Mouse (Mus musculus) spleen, postnatal 4 days (tissue): ENCODE data around the gene Ccl22.

Experiments
- DNase-seq, 2 experiments: peaks; one replicate each; pipeline ENCODE4 v3.0.0; 2022; ENCODE audit warnings: low spot score in 2 of 2

Ccl22 gene

GRCm38 (mm10) chr8:94734735-94735350, 10.5 kb upstream of the Ccl22 start:
- DNase-seq = peak in 1 of 2 experiments; percentile 68

DNA sequence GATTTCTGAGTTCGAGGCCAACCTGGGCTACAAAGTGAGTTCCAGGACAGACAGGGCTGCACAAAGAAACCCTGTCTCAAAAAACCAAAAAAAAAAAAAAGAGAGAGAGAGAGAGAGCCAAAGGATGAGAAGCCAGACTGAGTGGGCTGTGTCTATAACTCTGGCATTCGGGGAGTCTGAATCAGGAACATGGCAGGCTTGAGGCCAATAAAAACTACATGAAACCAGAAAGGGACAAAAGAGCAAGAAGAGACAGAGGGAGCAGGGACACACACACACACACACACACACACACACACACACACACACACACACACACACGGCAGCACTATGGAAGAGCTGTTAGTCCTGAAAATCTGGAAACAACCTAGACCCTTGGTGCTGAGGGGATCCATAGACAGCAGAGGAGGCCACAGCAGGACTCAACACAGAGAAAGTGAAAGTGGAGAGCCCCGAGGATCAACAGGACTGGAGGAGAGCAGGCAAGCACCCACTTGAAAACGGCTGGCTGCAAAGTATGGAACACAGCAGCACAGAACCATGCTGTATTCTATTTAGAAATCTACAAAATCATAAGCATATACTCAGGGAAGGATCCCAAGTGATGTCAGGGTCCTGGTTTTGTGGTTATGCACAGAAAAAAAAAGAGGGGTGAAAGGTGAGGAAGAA, 9.8 kb upstream of the Ccl22 start:
- DNase-seq = peak; percentile 33 to 68

DNA sequence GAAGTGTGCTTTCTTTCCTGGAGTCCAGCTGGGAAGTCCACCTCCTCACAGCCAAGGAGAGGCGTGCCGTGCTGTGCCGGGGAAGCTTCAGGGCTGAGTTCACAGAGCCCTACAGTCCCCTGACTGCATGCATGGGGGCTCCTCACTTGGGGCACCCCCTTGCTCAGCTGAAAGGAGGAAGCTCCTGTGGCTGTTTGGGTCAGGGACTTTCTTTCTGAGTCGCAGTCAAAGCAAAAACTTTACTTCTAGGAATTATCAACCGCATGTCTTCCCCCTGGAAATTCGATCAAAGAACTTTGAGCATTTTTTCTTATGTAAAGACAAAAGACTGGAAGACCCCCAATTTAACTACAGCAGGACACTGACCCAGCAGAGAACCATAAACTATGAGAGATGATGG, 5.6 kb upstream of the Ccl22 start:
- DNase-seq = no peak

DNA sequence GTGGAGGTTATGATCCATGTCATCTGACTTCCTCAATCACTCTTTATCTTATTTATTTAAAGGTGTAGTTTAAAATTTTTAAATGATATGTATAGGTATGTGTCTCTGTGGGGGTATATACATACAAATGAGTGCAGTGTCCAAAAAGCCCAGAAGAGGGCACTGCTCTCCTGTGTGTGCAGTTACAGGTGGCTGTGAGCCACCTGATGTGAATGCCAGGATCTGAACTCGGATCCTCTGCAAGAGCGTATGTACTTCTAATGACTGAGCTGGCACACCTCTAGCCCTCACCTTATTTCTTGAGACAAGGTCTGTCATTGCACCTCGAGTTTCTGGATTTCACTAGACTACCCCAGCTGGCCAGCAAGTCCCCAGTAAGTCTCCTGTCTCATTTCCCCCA, 4.8 kb upstream of the Ccl22 start:
- DNase-seq = no peak

DNA sequence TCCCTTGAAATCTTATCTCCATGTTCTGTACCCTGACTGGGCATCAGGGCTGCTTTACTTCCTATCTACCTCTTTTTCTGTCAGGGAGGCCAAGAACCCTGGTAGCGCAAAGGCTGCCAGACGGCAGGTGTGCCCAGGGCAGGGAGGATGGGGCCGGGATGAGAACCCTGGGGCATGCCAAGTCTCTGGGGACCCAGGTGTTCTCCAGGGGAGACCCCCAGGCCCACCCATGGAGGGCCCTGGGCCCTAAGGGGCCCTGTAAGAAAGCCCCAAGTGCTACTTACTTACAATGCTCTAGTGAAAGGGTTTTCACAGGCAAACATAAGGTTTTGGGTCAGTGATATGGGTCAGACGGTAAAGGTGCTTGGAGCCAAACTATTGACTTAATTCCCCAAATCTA, 3.7 kb upstream of the Ccl22 start:
- no peak for DNase-seq

DNA sequence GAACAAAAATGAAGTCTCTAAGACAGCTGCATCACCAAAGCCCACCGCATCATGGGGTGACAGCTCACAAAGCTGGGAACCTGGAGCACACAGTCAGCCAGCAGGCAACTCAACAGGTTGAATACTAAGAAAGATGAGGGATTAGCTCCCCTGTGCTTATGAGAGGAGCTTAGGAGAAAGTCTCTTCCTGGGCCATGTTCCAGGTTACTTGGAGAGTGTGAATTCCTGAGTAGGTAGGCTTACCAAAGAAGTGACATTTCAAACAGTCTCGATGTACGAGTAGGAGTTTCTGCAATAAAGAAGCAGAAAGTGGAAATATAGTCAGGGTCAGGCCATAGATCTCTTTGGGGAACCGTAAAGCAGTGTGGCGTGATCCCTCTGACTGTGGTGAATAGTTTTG, 906 bp upstream of the Ccl22 start:
- DNase-seq = no peak

- DNase-seq = no peak
Measured at GRCm38 (mm10) chr8:94744972-94745371, 418 bp upstream of the Ccl22 start.

- no peak for DNase-seq
Measured at GRCm38 (mm10) chr8:94746832-94747231, 1.4 kb downstream of the Ccl22 start.

DNA sequence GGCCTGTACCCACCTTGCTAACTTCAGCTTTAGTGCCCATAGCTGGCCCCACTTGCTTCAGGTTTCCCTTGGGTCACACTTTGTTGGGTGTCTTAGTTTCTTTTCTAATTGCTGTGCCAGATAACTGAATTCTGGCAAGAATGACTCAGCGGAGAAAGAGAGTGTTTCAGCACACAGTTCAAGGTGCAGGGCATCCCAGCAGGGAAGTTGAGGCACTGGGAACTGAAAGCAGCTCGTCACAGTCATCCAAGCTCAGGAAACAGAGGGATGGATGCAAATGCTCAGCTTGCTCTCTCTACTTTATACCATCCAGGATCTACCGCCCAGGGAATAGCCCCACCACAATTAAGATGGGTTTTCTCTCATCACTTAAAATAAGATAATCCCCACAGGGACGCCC, 3.0 kb downstream of the Ccl22 start:
- no peak for DNase-seq

- DNase-seq = peak in 1 of 2 experiments; percentile 51
Measured at GRCm38 (mm10) chr8:94749942-94750341, 4.6 kb downstream of the Ccl22 start.

DNA sequence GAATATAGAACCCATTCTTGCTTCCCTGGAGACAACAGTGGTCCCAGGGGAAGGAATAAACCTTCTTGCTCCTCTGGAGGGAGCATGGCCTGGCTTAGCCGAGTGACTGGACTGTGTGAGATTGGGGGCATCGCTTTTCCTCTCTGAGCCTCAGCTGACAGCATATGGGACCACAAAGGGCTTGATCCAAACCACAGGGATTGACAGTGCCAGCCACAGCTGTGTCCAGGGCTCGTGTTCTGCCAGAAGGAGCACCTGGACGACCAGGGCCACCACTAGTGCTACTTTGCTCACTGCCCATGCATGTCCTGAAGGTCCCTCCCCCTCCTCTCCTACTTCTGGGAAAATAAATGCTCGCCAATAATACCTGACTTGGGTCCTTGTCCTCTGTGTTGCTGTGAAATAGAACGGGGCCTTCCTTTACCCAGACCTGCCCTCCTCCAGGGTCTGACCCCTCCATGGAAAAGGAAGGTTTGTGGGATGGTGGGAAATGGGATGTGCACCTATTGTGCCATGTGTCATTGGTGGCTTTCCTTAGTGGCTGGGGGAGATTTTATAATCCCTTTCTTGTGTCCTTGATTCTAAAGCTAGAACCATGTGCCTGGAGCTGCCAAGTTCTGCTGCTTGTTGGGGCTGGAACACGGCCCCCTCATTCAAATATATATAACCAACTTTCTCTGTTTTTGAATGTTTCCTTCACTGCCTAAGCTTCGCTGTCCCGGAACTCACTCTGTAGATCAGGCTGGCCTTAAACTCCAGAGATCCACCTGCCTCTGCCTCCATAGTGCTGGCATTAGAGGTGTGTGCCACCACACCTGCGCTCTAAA, 5.8 kb downstream of the Ccl22 start:
- no peak for DNase-seq

- no peak for DNase-seq
Measured at GRCm38 (mm10) chr8:94754006-94754405, 8.6 kb downstream of the Ccl22 start.

DNA sequence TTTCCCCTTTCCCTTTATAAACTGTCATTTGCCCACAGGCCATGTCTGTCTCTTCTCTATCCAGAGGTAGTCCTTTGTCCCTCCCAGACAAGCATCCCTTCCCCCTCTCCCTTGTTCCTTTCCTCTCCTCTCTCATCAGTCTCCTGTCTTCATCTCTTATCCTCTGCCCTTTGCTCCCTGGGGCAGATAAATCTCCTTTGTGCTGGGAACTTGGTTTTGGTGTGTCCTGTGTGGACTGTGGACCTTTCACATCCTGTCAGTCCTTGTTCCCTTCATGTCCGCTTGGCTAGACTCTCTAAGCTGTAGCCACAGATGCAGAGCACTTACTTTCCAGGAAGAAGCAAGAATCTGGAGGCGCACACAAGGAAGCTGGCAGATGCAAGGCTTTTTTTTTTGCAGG, 9.1 kb downstream of the Ccl22 start:
- DNase-seq = no peak

- DNase-seq = no peak
Measured at GRCm38 (mm10) chr8:94767035-94767434, 21.6 kb downstream of the Ccl22 start.

DNA sequence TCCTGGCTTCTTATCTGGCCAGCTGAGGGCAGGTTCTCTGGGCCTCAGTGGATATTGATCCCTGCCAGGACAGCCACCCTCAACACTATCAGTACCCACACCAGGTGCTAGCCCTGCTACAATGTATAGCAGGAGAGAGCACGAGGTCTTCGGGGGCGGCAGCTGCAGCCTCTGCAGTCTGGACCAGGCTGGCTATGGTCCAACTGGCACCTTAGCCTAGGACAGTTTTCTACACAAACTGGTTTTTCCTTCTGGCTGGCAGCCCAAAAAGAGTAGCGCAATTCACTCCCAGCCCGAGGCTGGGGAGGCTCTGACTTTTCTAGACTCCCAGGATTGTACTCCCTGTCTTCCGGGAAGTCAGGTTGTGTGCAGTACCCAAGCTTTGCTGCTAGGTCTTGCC, 25.6 kb downstream of the Ccl22 start:
- peak in 1 of 2 experiments; percentile 26 for DNase-seq

- no peak for DNase-seq
Measured at GRCm38 (mm10) chr8:94771941-94772670, 26.7 kb downstream of the Ccl22 start, which contains the start of gene Cx3cl1. TSS of gene Cx3cl1 (plus strand) at chr8:94772009.

GRCm38 (mm10) chr8:94773048-94773447, 27.7 kb downstream of the Ccl22 start:
- no peak for DNase-seq

DNA sequence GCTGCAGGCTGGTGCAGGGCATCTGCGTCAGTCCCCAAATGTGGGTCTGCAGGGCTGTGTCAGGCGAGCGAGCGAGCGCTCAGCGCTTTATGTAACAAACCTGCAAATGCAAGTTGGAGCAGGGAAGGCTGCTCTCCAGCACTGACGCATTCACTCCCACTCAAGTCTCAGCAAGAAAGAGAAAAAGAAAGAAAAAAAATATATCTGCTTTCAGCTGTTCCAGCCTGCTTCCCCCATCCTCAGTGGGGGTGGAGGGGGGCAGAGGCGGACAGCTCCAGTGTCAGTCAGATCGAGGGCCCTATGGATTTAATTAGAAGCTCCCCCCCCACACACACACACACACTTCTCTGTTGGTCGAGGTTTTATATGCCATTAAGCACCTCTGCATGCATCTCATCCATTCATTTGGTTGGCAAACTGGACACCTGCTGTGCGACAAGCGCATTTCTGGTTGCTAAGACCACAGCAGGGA, 28.3 kb downstream of the Ccl22 start:
- DNase-seq = no peak

- DNase-seq = no peak
Measured at GRCm38 (mm10) chr8:94774601-94775000, 29.2 kb downstream of the Ccl22 start.

DNA sequence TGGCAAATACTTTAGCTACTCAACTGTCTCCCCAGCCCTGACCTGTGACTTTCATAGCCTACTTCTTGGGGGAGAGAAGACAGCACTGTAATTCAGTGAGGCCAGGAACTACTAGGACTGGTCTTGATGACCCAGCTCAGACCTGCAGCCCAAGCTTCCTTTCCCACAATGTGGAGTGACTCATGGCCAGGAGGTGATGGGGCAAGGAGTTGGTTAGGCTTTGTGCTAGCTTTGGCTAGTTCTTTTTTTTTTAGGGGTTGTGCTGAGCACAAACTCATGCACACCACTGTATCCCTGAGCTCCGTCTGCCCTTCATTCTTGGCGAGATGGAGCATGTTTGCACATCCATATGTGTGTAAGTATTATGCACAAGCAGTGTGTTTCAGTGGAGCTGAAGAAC, 31.0 kb downstream of the Ccl22 start:
- DNase-seq = no peak

- DNase-seq = no peak
Measured at GRCm38 (mm10) chr8:94778036-94778435, 32.6 kb downstream of the Ccl22 start.

GRCm38 (mm10) chr8:94778473-94778872, 33.1 kb downstream of the Ccl22 start:
- no peak for DNase-seq
